Mouse (Mus musculus) left cerebral cortex, adult 11 months (tissue): ENCODE data around the gene Anxa3.

ENCODE experiments used
- DNase-seq: peaks from one replicate; pipeline ENCODE4 v3.0.0; 2022; ENCODE audit warnings: low spot score

The Anxa3 gene

DNA sequence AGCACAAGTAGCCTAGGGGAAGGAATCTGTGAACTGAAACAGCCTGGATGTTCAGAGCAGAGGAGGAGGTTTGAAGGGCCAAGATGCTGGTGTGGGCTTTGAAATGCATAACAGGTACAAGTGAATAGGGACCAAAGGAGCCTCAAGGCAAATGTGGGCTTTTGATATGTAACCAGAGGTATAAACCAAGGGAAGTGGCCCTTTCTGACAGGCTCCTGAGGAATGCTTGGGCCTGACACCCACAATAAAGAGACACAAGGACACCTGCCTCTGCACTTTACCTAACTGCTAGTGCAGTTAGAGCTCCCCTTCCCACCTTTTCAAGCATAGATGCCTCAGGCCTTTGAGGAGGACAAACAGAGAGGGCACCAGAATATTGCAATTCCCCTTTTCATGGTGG is 54.8 kb downstream of the Anxa3 start:
- DNase-seq = no peak

GRCm38 (mm10) chr5:96848386-96848785 is 55.2 kb downstream of the Anxa3 start:
- DNase-seq = no peak

DNA sequence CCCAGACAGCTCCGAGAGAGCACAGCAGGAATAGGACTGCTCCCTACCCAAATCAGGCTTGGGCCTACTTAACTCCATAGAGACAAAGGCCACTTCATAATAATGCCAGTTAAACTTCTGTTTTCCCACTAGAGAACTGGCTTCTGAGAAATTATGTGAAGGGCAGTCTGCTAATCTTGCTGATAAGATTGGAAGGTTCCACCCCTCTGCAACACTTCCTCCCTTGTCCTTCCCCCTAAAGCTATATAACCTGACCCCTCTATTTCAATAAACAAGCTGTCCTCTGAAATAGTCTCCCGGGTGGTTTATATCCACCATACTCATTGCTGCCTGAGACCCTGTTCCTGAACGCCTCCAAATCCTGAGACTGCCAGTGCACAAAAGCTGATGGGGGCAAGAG is 56.1 kb downstream of the Anxa3 start:
- no peak for DNase-seq

GRCm38 (mm10) chr5:96853451-96853850 is 60.3 kb downstream of the Anxa3 start:
- DNase-seq = no peak

GRCm38 (mm10) chr5:96854350-96854749 is 61.2 kb downstream of the Anxa3 start:
- no peak for DNase-seq

DNA sequence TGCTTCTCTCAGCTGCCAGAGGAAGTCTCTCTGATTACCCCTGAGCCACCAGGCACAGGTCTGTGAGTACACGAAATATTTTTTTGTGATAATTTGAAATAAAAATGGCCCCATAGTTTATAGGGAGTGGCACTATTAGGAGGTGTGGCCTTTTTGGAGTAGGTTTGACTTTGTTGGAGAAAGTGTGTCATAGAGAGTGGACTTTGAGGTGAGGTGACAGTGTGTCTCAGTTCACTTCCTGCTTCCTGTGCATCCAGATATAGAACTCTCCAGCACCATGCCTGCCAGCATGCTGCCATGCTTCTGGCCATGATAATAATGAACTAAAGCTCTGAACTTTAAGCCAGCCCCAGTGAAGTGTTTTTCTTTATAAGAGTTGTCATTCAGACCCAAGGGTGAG is 66.8 kb downstream of the Anxa3 start:
- DNase-seq = no peak

- DNase-seq = no peak
Observed at GRCm38 (mm10) chr5:96867171-96867570, 74.0 kb downstream of the Anxa3 start.

- no peak for DNase-seq
Observed at GRCm38 (mm10) chr5:96868893-96869292, 75.8 kb downstream of the Anxa3 start.

DNA sequence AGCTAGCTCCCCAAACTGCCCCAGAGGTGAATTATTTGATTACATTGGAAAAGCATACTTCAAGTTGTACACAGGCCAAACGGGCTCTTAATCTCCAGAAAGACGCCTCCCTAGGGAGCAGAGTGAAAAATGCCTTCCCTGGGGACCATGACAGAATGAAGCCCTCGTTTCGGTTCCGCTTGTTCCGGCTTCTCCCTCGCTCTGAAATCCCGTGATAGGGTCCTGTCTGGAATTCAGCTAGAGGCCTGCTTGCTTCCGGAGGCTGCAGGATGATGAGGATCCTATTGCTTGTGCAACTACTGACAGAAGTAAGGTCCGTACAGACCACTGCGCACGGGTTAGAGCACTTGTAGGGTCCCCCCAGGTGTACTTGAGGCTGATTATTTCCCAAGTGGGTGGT is 77.9 kb downstream of the Anxa3 start:
- no peak for DNase-seq

DNA sequence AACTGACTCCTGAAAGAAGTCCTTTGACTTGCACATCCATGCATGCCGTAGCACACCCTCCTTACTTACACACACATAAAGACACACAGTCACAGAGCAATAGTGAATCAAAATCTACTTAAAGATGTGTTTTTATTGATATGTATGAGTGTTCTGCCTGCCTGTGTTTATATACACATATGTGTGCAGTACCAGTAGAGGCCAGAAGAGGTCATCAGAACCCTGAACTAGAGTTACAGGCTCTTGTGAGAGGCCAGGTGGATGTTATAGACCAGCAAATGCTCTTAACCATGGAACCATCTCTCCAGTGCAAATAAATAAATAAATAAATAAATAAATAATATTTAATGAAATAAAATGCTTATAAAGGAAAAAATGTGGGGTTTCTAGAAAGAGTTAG is 85.0 kb downstream of the Anxa3 start:
- DNase-seq = no peak

- no peak for DNase-seq
Observed at GRCm38 (mm10) chr5:96878851-96879540, 85.9 kb downstream of the Anxa3 start.

- no peak for DNase-seq
Observed at GRCm38 (mm10) chr5:96880231-96880630, 87.1 kb downstream of the Anxa3 start.

- no peak for DNase-seq
Observed at GRCm38 (mm10) chr5:96881118-96881517, 88.0 kb downstream of the Anxa3 start.

GRCm38 (mm10) chr5:96881613-96882012 is 88.5 kb downstream of the Anxa3 start:
- DNase-seq = no peak

- no peak for DNase-seq
Observed at GRCm38 (mm10) chr5:96885202-96885601, 92.1 kb downstream of the Anxa3 start.

DNA sequence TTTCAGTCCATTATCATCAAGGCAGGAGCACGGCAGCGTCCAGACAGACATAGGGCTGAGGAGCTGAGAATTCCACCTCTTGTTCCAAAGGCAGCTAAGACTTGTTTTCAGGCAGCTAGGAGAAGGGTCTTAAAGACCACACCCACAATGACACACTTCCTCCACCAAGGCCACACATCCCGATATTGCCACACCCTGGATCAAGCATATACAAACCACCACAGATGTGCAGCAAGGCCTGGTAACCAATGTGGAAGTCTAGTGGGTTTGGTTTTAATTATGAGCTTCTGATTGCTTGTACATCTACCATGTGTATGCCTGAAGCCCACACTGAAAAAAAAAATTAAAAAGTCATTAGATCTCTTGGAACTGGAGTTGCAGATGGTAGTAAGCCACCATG is 95.3 kb downstream of the Anxa3 start:
- no peak for DNase-seq

- DNase-seq = peak; percentile 47
Observed at GRCm38 (mm10) chr5:96890367-96890766, 97.2 kb downstream of the Anxa3 start.
